Mouse (Mus musculus) ES-Bruce4 (cell line): ENCODE measurements around the gene Fbxl17.

Source experiments
- CTCF ChIP-seq: IDR thresholded peaks from one replicate; pipeline ENCODE4 v1.8.1; 2011; ENCODE audit warnings: low read depth, low read length
- POLR2A ChIP-seq: IDR thresholded peaks from one replicate; pipeline ENCODE4 v1.8.1; 2011; ENCODE audit warnings: low read length; ENCODE audit not compliant: insufficient read depth

- no peak for TF ChIP-seq CTCF
- TF ChIP-seq POLR2A, result no peak
These were observed 491.9 kb downstream of the Fbxl17 start for GRCm38 (mm10) chr17:63007876-63008275.
